44 mouse cellular contexts compared by ENCODE assay signal in the genomic region with DNA sequence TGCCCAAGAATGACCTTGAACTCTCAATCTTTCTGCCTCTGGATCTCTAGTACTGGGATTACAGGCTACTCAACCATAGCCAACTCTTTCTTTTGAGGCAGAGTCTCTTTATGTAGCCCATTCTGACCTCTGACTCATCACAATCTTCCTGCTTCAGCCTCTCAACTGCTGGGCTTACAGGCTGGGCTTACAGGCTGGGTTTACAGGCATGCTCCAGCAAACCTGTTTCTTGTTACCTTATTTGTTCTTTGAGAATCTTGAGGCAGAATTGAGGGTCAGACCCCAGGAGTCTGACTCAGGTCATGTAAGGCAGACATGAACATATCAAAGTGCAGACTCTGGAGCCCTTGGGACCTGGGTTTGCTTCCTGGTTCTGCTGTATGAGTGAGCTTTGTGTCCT. TPM values are rescaled to one million over a fixed set of nuclear protein-coding genes. Genes with fewer than 3 reads are reported as not detected.
"Had no signal": no experiment of that assay in that cellular context is flagged by ENCODE, and none has a peak within 500 bp of the region (broad histone marks: within the 10 kb centered on the region; RNA-seq: fewer than 3 reads in every experiment).

No protein-coding gene starts in this region.

- H3K27me3 ChIP-seq: limb, embryonic 12.5 days; limb, embryonic 13.5 days; limb, embryonic 15.5 days; liver, embryonic 13.5 days; liver, embryonic 15.5 days; lung, embryonic 15.5 days; midbrain, embryonic 12.5 days; midbrain, embryonic 13.5 days; midbrain, embryonic 15.5 days had no signal

- H3K9ac ChIP-seq: limb, embryonic 12.5 days; limb, embryonic 13.5 days; limb, embryonic 15.5 days; liver, embryonic 12.5 days; liver, embryonic 13.5 days; liver, embryonic 14.5 days; liver, embryonic 15.5 days; liver, postnatal 0 days; lung, embryonic 14.5 days; lung, embryonic 15.5 days; midbrain, embryonic 12.5 days; midbrain, embryonic 13.5 days; midbrain, embryonic 15.5 days had no signal

- H3K27ac ChIP-seq: left cerebral cortex, adult 2 months; limb, embryonic 10.5 days; limb, embryonic 12.5 days; limb, embryonic 13.5 days; limb, embryonic 15.5 days; liver, embryonic 12.5 days; liver, embryonic 13.5 days; liver, embryonic 14.5 days; liver, embryonic 15.5 days; lung, embryonic 15.5 days; macrophage; midbrain, embryonic 12.5 days; midbrain, embryonic 13.5 days; midbrain, embryonic 15.5 days had no signal

- H3K4me1 ChIP-seq: limb, embryonic 10.5 days; limb, embryonic 12.5 days; limb, embryonic 13.5 days; limb, embryonic 15.5 days; liver, embryonic 12.5 days; liver, embryonic 13.5 days; liver, embryonic 15.5 days; lung, embryonic 15.5 days; midbrain, embryonic 12.5 days; midbrain, embryonic 13.5 days; midbrain, embryonic 15.5 days had no signal

- ATAC-seq: liver, embryonic 12.5 days; liver, postnatal 0 days; lung, postnatal 0 days; midbrain, embryonic 13.5 days; midbrain, embryonic 15.5 days; midbrain, embryonic 16.5 days had no signal

- H3K4me2 ChIP-seq: limb, embryonic 12.5 days; limb, embryonic 13.5 days; limb, embryonic 15.5 days; liver, embryonic 11.5 days; liver, embryonic 12.5 days; liver, embryonic 13.5 days; liver, embryonic 15.5 days; lung, embryonic 14.5 days; lung, embryonic 15.5 days; midbrain, embryonic 12.5 days; midbrain, embryonic 13.5 days; midbrain, embryonic 15.5 days had no signal

- H3K4me3 ChIP-seq: left cerebral cortex, adult 2 months; limb, embryonic 10.5 days; limb, embryonic 12.5 days; limb, embryonic 13.5 days; limb, embryonic 15.5 days; liver, embryonic 12.5 days; liver, embryonic 13.5 days; liver, embryonic 15.5 days; lung, embryonic 15.5 days; megakaryocyte, embryonic 14.5 days; midbrain, embryonic 12.5 days; midbrain, embryonic 13.5 days; midbrain, embryonic 15.5 days; myocyte had no signal

- DNase-seq: left cerebral cortex, postnatal 4 days; liver; liver, embryonic 13.5 days; liver, postnatal 0 days; lung, adult 18-20 months; lung, adult 2 months; lung, embryonic 14.5 days; lung, postnatal 10 days; lung, postnatal 14 days; lung, postnatal 36 days; lung, postnatal 4 days; midbrain, embryonic 14.5 days had no signal

- H3K9me3 ChIP-seq: limb, embryonic 10.5 days; limb, embryonic 13.5 days; limb, embryonic 15.5 days; liver, embryonic 12.5 days; liver, embryonic 13.5 days; liver, embryonic 15.5 days; lung, embryonic 15.5 days; megakaryocyte, embryonic 14.5 days; midbrain, embryonic 12.5 days; midbrain, embryonic 13.5 days; midbrain, embryonic 15.5 days had no signal

- H3K36me3 ChIP-seq: limb, embryonic 10.5 days; limb, embryonic 12.5 days; limb, embryonic 13.5 days; limb, embryonic 15.5 days; liver, embryonic 12.5 days; liver, embryonic 13.5 days; liver, embryonic 15.5 days; lung, embryonic 15.5 days; midbrain, embryonic 12.5 days; midbrain, embryonic 13.5 days; midbrain, embryonic 15.5 days had no signal

RNA-seq across cellular contexts. Expression of a gene that starts 38.5 kb away (rescaled TPM):
- total RNA-seq: left cerebral cortex, adult 18-20 months; left cerebral cortex, adult 2 months; left cerebral cortex, adult 8-10 months; left cerebral cortex, postnatal 10 days; left cerebral cortex, postnatal 25 days; left cerebral cortex, postnatal 36 days; left cerebral cortex, postnatal 4 days; liver, adult 2 months; megakaryocyte, adult 5-6 weeks; midbrain, postnatal 0 days; monocyte, adult 5-6 weeks had no signal
- polyA plus RNA-seq: limb, embryonic 10.5 days; limb, embryonic 11.5 days; limb, embryonic 12.5 days; limb, embryonic 13.5 days; limb, embryonic 14.5 days; liver, adult 2 months; liver, embryonic 11.5 days; liver, embryonic 12.5 days; liver, embryonic 13.5 days; liver, embryonic 14.5 days; liver, embryonic 15.5 days; liver, embryonic 16.5 days; liver, postnatal 0 days; lung, adult 2 months; lung, embryonic 14.5 days; lung, embryonic 16.5 days; lung, postnatal 0 days; macrophage; midbrain, embryonic 12.5 days; midbrain, embryonic 13.5 days; midbrain, embryonic 14.5 days; midbrain, embryonic 15.5 days; midbrain, embryonic 16.5 days; midbrain, postnatal 0 days; neural tube, embryonic 11.5 days had no signal
